ENCODE assay signal across 16 mouse cellular contexts in the genomic region with DNA sequence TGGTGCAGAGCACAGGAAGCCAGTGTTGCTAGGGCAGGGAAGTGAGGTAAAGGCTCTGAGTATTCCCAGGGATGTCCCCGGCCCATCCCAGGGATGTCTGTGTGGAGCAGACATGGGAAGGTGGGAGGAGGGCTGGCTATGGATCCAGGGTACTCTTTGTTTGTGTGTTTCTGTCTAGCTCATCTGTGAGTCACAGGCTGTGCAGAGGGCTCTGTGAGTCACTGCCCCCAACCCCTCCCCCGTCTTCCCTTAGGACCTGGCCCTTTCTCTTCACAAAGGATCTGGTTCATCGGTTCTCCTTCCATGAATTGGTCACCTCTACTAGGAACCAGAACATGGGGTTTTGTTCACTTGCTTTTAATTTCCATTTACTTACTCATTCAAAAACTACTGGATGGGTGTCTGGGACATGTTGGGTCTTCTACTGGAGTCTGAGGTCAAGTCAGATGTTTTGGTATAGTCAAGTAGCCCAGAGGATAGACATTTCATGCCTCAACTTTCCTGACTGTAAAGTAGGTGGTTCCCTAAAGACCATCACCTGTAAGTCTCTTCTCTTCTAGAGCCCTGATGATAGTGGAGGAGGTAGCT. TPM values are rescaled to one million over a fixed set of nuclear protein-coding genes. Genes with fewer than 3 reads are reported as not detected.
DNase-seq lines count a peak whose midpoint lies in the region.
"Had no signal": no experiment of that assay in that cellular context is flagged by ENCODE, and none has a peak within 500 bp of the region (broad histone marks: within the 10 kb centered on the region; RNA-seq: fewer than 3 reads in every experiment).

No protein-coding gene starts in this region.

- intact Hi-C loops in left cerebral cortex, postnatal 10 days (cut with DNase I), result loop anchor here (10.0 kb wide), 1 partner anchor 255 kb away; the partner anchor contains the start of gene Slc47a1

- DNase-seq in 3134 (ENCODE audit: extremely low read depth, insufficient read length, low spot score), result peak; percentile 52
- DNase-seq in 3T3-L1 (ENCODE audit: low read depth, low spot score), result peak; percentile 83
- peak; percentile 36 for DNase-seq in MN1 (ENCODE audit: low spot score)
- peak; percentile 55 for DNase-seq in brain, adult 2 months (ENCODE audit: low read depth, low spot score)
- DNase-seq in left cerebral cortex, postnatal 10 days (ENCODE audit: extremely low spot score in 1 of 2, low spot score in 2 of 2), result no peak
- DNase-seq in frontal cortex, postnatal 14 days (ENCODE audit: low spot score in 2 of 2), result no peak
- no peak for DNase-seq in B cell, adult 2 months
- DNase-seq: adrenal gland, postnatal 10 days; cerebellum, adult 11 months; cerebellum, adult 8-10 months; cerebellum, postnatal 14 days; embryo, embryonic 11 days; gastrocnemius, postnatal 10 days; heart, adult 18-20 months; heart, postnatal 10 days; kidney, adult 18-20 months had no signal

RNA-seq across cellular contexts. Expression of gene Tnfrsf13b, which starts 6.5 kb away (rescaled TPM):
- total RNA-seq in left cerebral cortex, postnatal 10 days (2021), result 1 to 10 TPM; 2.1 to 2.5 TPM

RNA-seq across cellular contexts. Expression of gene Usp22, which starts 54.8 kb away (rescaled TPM):
- total RNA-seq in left cerebral cortex, postnatal 10 days (2021), result 100 to 1,000 TPM; 428 to 446 TPM

Comparison
In these comparisons a context has a peak if more than half of its experiments do, and no peak if none do; other contexts are left out.
1. DNase-seq: peak in 3134 (single experiment), 3T3-L1 (single experiment), MN1 (single experiment) and brain, adult 2 months (single experiment); none in left cerebral cortex, postnatal 10 days (0 of 2), frontal cortex, postnatal 14 days (0 of 2) and B cell, adult 2 months (0 of 2).